Mouse (Mus musculus) forebrain, postnatal 0 days (tissue): Measurements from ENCODE around the gene Nfe2. TPM values are rescaled to one million over a fixed set of nuclear protein-coding genes. Genes with fewer than 3 reads are reported as not detected.
A peak's percentile ranks its signal among the peaks of the same experiment; 100 is the strongest.
"Not testable (repeated sequence)": the region's sequence is repeated elsewhere in the genome, so short reads cannot be mapped to it uniquely, and the experiment has no call there.

Experiments used
- ATAC-seq: fragments of 200-750 bp; cut with Nextera tagmentation; 2 replicates; pipeline ENCODE4 v1.8.0; 2017; ENCODE audit warnings: mild to moderate bottlenecking, moderate library complexity
- DNase-seq: peaks from one replicate; pipeline ENCODE4 v3.0.0-alpha.2; 2015
- H3K27ac ChIP-seq: fragments of 300-500 bp; sonication (generic); 2 replicates; pipeline ENCODE4 v1.5.1; 2014; ENCODE audit warnings: low read depth, mild to moderate bottlenecking, antibody characterized with exemption, low read length, moderate library complexity, mixed read lengths
- H3K27me3 ChIP-seq: fragments of 300-500 bp; sonication (generic); 2 replicates; pipeline ENCODE4 v1.6.1; 2014; ENCODE audit warnings: mild to moderate bottlenecking, low read length, mixed read lengths; ENCODE audit not compliant: insufficient read depth
- H3K36me3 ChIP-seq: fragments of 300-500 bp; sonication (generic); 2 replicates; pipeline ENCODE4 v1.6.1; 2014; ENCODE audit warnings: mild to moderate bottlenecking, moderate library complexity; ENCODE audit not compliant: insufficient read depth
- H3K4me1 ChIP-seq: fragments of 300-500 bp; sonication (generic); 2 replicates; pipeline ENCODE4 v1.6.1; 2014; ENCODE audit warnings: antibody characterized with exemption; ENCODE audit not compliant: insufficient read depth
- H3K4me2 ChIP-seq: fragments of 300-500 bp; sonication (generic); 2 replicates; pipeline ENCODE4 v1.6.1; 2014; ENCODE audit warnings: low read depth, mild to moderate bottlenecking, moderate library complexity
- H3K4me3 ChIP-seq: fragments of 300-500 bp; sonication (generic); 2 replicates; pipeline ENCODE4 v1.5.1; 2014; ENCODE audit warnings: low read depth, low read length, mixed read lengths
- H3K9ac ChIP-seq: fragments of 300-500 bp; sonication (generic); 2 replicates; pipeline ENCODE4 v1.6.1; 2014; ENCODE audit warnings: mild to moderate bottlenecking
- H3K9me3 ChIP-seq: fragments of 300-500 bp; sonication (generic); 2 replicates; pipeline ENCODE4 v1.6.1; 2016; ENCODE audit warnings: low read length
- CTCF ChIP-seq: sonication (generic); IDR thresholded peaks from 2 replicates; pipeline ENCODE4 v1.5.1; 2016; ENCODE audit warnings: antibody characterized with exemption, control low read depth, low read depth
- WGBS: fragments of 180-500 bp; shearing (Covaris S2); extraction: QIAGEN DNeasy Blood & Tissue Kit; methylation state at CpG from one replicate; pipeline ENCODE4 v1.1.7; 2014; 5-methylcytosine and 5-hydroxymethylcytosine counted together
- polyA plus RNA-seq: library from polyadenylated mRNA; unstranded; fragments of >200 nt; fragmentation: Nextera tagmentation; extraction: Ambion mirVana; gene quantifications from 2 replicates; pipeline ENCODE4 v1.2.1, GENCODE M21; 2015
- total RNA-seq: library from RNA; depleted of rRNA; stranded (reverse); fragments of >200 nt; gene quantifications from 2 replicates; pipeline ENCODE4 v1.2.3, GENCODE M21; 2014

Gene Nfe2
- total and polyA plus RNA-seq, 2 experiments from 2014 or later, result 0.34 to 1.6 TPM

DNA sequence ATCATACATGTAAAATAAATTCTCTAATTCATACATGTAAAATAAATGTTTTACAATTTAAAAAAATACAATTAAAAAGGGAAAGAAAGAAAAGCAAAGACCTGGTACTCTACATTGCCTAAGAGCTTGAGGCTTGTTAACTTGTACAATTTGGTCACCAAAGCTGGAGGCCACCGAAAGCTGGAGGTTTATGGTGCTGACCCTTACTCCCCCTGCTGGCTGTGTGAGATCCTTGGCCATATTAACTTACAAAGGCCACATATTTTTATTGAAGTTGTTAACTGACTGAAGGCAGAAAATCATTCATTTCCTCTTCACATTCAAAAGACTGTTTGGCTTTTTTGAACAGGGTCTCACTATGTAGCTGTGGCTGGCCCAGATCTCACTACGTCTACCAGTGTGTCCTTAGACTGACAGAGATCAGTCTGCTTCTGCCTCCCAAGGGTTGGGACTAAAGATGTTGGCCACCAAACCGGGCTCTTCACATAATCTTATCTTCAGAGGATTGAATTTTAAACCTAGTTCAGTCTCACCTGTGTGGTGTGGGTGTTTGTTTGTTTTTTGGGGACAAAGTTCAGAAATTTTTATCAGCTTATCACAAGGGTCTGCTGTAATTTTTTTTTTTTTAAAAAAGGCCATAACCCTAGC lies 22.7 kb upstream of the Nfe2 start:
- H3K27me3 ChIP-seq, result no peaks in the 10 kb centered on the region
- no peak overlapping the region for H3K9ac ChIP-seq
- no peak overlapping the region for H3K4me2 ChIP-seq
- WGBS, result 78% methylated on average over 3 of the region's 3 CpGs
- peak; percentile 51 for TF ChIP-seq CTCF
- H3K9me3 ChIP-seq, result no peaks in the 10 kb centered on the region
- H3K4me3 ChIP-seq, result no peak overlapping the region
- DNase-seq (no peak), ATAC-seq (no peak)
- H3K36me3 ChIP-seq, result no peaks in the 10 kb centered on the region
- H3K27ac ChIP-seq, result no peak overlapping the region
- no peaks in the 10 kb centered on the region for H3K4me1 ChIP-seq

DNA sequence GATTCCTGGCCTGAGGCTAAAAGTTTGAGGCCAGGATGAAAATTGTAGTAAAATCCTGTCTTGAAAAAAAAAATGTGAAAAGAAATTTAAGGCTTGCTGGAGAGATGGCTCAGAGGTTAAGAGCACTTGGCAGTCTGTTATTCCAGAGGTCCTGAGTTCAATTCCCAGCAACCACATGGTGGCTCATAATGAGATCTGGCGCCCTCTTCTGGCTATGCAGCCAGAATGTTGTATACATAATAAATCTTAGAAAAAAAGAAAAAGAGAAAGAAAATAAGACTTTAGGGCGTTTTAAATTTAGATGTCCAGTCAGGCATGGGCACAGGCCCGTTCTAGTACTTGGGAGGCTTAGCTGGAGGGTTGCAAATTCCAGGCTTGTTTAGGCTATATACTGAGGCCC lies 21.5 kb upstream of the Nfe2 start:
- Histone ChIP-seq H3K27ac (no peak overlapping the region), H3K9me3 (no peaks in the 10 kb centered on the region), H3K4me2 (no peak overlapping the region), H3K4me1 (no peaks in the 10 kb centered on the region), H3K9ac (no peak overlapping the region), H3K4me3 (no peak overlapping the region), H3K36me3 (no peaks in the 10 kb centered on the region), H3K27me3 (no peaks in the 10 kb centered on the region)
- WGBS, result 54% methylated on average over 3 of the region's 3 CpGs
- ATAC-seq, result no peak
- TF ChIP-seq CTCF, result peak; percentile 51
- no peak for DNase-seq

DNA sequence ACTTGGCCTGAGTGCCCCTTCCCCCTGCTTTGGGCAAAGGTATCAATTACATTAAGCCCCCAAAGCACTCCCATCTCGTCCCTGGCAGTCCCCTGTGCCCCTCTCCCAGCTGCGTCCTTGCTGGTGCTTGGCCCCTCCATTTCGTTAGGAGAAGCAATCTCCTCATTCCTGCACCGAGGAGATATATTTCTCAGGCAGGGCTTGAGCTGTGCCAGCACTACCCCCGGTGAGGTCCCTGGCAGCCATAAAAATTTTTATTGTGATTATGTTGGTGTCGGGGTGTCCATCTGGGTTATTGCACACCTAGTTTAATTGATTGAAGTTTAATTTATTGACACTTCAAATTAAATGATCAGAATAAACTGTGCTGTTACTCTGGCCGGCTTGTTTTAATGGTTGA lies 19.7 kb upstream of the Nfe2 start:
- no peaks in the 10 kb centered on the region for H3K27me3 ChIP-seq
- DNase-seq (no peak), ATAC-seq (no peak)
- no peak for TF ChIP-seq CTCF
- H3K9ac ChIP-seq, result no peak overlapping the region
- H3K36me3 ChIP-seq, result no peaks in the 10 kb centered on the region
- 0 out of 2 replicates have a peak, but pooled peaks cover 2% of the 10 kb centered on the region for H3K4me1 ChIP-seq
- H3K4me2 ChIP-seq, result no peak overlapping the region
- H3K4me3 ChIP-seq, result no peak overlapping the region
- no peaks in the 10 kb centered on the region for H3K9me3 ChIP-seq
- 66% methylated on average over 7 of the region's 7 CpGs for WGBS
- H3K27ac ChIP-seq, result no peak overlapping the region

DNA sequence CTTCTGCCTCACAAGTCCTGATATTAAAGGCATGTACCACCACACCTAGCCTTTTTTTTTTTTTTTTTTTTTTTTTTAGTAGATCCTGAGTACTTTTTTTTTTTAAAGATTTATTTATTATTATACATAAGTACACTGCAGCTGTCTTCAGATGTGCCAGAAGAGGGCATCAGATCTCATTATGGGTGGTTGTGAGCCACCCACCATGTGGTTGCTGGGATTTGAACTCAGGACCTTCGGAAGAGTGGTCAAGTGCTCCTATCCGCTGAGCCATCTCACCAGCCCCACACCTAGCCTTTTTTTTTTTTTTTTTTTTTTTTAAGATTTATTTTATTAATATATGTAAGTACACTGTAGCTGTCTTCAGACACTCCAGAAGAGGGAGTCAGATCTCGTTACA lies 17.7 kb upstream of the Nfe2 start:
- DNase-seq, ATAC-seq: not testable (repeated sequence)
- 98% methylated on average over 2 of the region's 3 CpGs for WGBS

DNA sequence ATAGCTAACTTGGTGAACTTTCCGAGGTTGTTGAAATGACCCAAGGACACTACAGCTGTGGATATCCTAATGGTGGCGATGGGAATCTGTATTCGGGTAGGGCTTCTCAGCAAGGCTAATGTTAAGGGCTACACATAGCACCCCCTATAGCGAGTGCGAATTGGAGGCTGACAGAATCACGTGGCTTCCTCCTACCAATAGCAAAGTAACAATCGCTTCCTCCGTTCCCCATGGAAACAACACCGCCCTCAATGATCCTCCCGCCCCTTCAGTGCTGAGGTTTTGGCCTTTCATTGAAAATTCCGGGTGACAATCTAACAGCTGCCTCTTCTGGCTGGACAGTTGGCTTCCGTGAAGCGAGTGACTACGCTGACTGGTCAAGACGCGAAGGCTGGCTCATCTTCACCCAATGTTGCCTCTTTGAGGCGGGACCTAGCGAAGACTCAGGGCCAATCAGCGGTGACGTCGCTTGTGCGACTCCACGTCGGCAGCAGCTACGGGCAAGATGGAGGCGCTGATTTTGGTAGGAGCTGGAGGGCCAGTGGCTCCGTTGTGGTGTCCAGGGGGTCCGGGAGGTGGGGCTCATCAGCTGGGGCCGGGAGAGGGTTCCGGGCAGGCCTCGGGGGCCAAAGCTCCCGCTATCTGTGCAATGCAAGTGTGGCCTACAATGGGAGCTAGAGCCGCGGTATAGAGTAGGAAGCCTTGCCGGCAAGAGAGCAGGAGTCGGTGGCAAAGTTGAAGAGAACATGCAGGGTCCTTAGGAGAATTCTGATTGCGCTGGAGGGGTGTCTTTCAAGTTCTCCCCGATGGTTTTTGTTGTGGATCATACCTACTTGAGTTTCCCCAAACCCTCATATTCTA lies 14.4 kb upstream of the Nfe2 start, which contains the start of gene Copz1:
Copz1 (plus strand) TSS at position 296 of the 861 bp plus-strand sequence.
- H3K4me1 ChIP-seq, result 0 out of 2 replicates have a peak, but pooled peaks cover 2% of the 10 kb centered on the region
- H3K4me2 ChIP-seq, result peak within 1 kb of the TSS; percentile 55
- DNase-seq, result peak; percentile 99
- H3K4me3 ChIP-seq, result peak within 1 kb of the TSS; percentile 62
- TF ChIP-seq CTCF, result peak; percentile 67
- no peaks in the 10 kb centered on the region for H3K27me3 ChIP-seq
- under 1% methylated on average over 38 of the region's 38 CpGs for WGBS
- H3K27ac ChIP-seq, result peak within 1 kb of the TSS; percentile 46; the same call in 1 of the 2 replicates
- H3K36me3 ChIP-seq, result no peaks in the 10 kb centered on the region
- H3K9ac ChIP-seq, result peak within 1 kb of the TSS; percentile 78
- no peaks in the 10 kb centered on the region for H3K9me3 ChIP-seq
- peak; percentile 99 for ATAC-seq

More for the DNA sequence above, 17.7 kb upstream of the Nfe2 start:
- H3K9ac ChIP-seq, H3K4me3 ChIP-seq, H3K36me3 ChIP-seq, H3K4me1 ChIP-seq, H3K4me2 ChIP-seq, H3K27ac ChIP-seq, H3K27me3 ChIP-seq, H3K9me3 ChIP-seq: not testable (repeated sequence)

DNA sequence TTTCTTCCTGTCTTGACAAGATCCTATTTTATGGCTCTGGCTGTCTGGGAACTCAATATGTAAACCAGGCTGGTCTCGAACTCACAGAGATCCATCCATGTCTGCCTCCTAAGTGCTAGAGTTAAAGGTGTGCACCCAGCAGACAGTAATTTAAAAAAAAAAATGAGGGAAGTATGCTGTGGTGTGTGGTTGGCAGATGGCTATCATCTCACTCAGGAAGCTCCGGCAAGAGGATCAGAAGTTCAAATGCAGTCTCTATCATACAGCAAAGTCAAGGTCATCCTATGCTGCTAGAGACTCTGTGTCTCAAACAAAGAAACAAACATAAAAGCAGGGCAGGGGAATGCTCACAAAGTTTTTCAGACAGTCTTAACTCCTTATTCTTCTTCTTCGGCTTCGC lies 10.7 kb upstream of the Nfe2 start:
- DNase-seq, result no peak
- whole genome bisulfite sequencing, result 83% methylated on average over 4 of the region's 4 CpGs
- Histone ChIP-seq H3K27ac (no peak overlapping the region), H3K36me3 (no peaks in the 10 kb centered on the region), H3K27me3 (no peaks in the 10 kb centered on the region), H3K9ac (no peak overlapping the region), H3K4me2 (no peak overlapping the region), H3K4me3 (no peak overlapping the region), H3K9me3 (no peaks in the 10 kb centered on the region), H3K4me1 (0 out of 2 replicates have a peak, but pooled peaks cover 2% of the 10 kb centered on the region)
- no peak for TF ChIP-seq CTCF
- no peak for ATAC-seq

DNA sequence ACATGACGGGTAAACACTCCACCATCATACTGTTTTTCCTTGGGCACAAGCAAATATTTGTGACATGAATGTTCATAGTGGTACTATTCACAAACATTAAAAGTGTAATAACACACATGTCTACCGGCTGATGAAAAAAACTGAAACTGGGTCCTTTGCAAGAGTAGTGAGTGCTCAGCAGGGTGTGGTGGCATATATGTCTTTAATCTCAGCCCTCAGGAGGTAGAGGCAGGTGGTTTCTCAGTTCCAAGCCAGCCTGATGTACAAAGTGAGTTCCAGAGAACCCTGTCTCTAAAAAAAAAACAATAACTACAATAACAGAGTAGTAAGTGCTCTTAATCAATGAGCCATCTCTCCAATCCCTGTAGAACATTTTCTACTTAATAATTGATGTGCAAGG lies 6.6 kb upstream of the Nfe2 start:
- Histone ChIP-seq H3K4me2 (no peak overlapping the region), H3K36me3 (no peaks in the 10 kb centered on the region), H3K27me3 (no peaks in the 10 kb centered on the region), H3K9me3 (no peaks in the 10 kb centered on the region), H3K4me1 (no peaks in the 10 kb centered on the region), H3K9ac (no peak overlapping the region), H3K4me3 (no peak overlapping the region), H3K27ac (no peak overlapping the region)
- no peak for ATAC-seq
- DNase-seq, result no peak
- no peak for TF ChIP-seq CTCF
- 91% methylated on average over 2 of the region's 2 CpGs for WGBS
